ENCODE assay signal across 36 mouse cellular contexts in the genomic region with DNA sequence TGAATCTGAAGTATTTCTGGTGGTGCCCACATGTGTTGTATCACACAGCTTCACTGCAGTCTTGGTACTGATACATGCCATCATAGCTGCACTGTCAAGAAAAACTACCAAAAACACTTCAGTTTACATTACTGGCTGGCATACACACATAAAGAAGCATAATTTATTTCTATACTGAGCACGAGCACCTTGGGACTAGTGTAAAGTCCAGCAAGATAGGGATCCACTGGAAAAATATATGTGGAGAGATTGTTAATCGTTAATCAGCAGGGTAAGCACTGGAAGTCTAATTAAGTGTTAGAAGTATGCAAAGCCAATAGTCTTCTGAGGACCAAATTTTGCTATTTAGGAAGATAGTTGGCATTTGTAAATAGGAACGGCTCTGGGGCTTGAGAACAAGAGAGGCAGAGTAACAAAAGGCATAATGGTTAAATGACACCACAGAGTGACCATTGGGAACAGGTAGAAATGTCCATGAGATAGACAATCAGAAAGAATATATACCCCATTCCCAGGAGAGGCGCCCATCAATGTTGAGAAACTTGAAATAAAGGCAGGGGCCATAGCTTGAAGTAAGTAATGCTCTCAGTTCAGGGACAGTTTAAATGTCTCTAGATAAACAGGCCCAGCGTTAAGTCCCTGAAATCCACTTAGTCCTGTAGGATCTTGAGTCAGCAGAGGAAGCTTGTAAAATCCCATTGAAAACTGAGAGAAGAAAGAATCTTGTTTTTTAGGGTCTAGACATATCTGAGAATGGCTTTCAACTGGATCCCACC. TPM values are rescaled to one million over a fixed set of nuclear protein-coding genes. Genes with fewer than 3 reads are reported as not detected.
"Had no signal": no experiment of that assay in that cellular context is flagged by ENCODE, and none has a peak within 500 bp of the region (broad histone marks: within the 10 kb centered on the region; RNA-seq: fewer than 3 reads in every experiment).

No protein-coding gene starts in this region.

- H3K27ac ChIP-seq: embryonic facial prominence, embryonic 10.5 days; embryonic facial prominence, embryonic 12.5 days; embryonic facial prominence, embryonic 13.5 days; embryonic facial prominence, embryonic 15.5 days; forebrain, embryonic 10.5 days; forebrain, embryonic 12.5 days; forebrain, embryonic 13.5 days; forebrain, embryonic 15.5 days; gastrocnemius, adult 2 months had no signal

- H3K9me3 ChIP-seq: embryonic facial prominence, embryonic 10.5 days; embryonic facial prominence, embryonic 12.5 days; embryonic facial prominence, embryonic 13.5 days; embryonic facial prominence, embryonic 15.5 days; forebrain, embryonic 10.5 days; forebrain, embryonic 12.5 days; forebrain, embryonic 13.5 days; forebrain, embryonic 15.5 days had no signal

- H3K9ac ChIP-seq: embryonic facial prominence, embryonic 12.5 days; embryonic facial prominence, embryonic 13.5 days; embryonic facial prominence, embryonic 15.5 days; forebrain, embryonic 12.5 days; forebrain, embryonic 13.5 days; forebrain, embryonic 15.5 days; forebrain, postnatal 0 days had no signal

- H3K27me3 ChIP-seq: embryonic facial prominence, embryonic 12.5 days; embryonic facial prominence, embryonic 13.5 days; embryonic facial prominence, embryonic 15.5 days; forebrain, embryonic 12.5 days; forebrain, embryonic 13.5 days; forebrain, embryonic 15.5 days had no signal

- H3K4me2 ChIP-seq: embryonic facial prominence, embryonic 12.5 days; embryonic facial prominence, embryonic 13.5 days; embryonic facial prominence, embryonic 15.5 days; forebrain, embryonic 12.5 days; forebrain, embryonic 13.5 days; forebrain, embryonic 15.5 days had no signal

- H3K4me1 ChIP-seq: embryonic facial prominence, embryonic 10.5 days; embryonic facial prominence, embryonic 12.5 days; embryonic facial prominence, embryonic 13.5 days; embryonic facial prominence, embryonic 15.5 days; forebrain, embryonic 10.5 days; forebrain, embryonic 12.5 days; forebrain, embryonic 13.5 days; forebrain, embryonic 15.5 days had no signal

- H3K4me3 ChIP-seq: embryonic facial prominence, embryonic 10.5 days; embryonic facial prominence, embryonic 12.5 days; embryonic facial prominence, embryonic 13.5 days; embryonic facial prominence, embryonic 15.5 days; erythroblast, embryonic 14.5 days; forebrain, embryonic 10.5 days; forebrain, embryonic 12.5 days; forebrain, embryonic 13.5 days; forebrain, embryonic 15.5 days; gastrocnemius, adult 2 months had no signal

- DNase-seq: cerebellum, adult 18-20 months; cerebellum, adult 2 months; cerebellum, adult 8-10 months; cerebellum, adult 9-10 months; cerebellum, adult 9-11 months; cerebellum, postnatal 10 days; cerebellum, postnatal 14 days; cerebellum, postnatal 25 days; embryo, embryonic 11 days; forebrain, postnatal 0 days; gastrocnemius, adult 2 months; gastrocnemius, postnatal 10 days; gastrocnemius, postnatal 14 days; gastrocnemius, postnatal 25 days; gastrocnemius, postnatal 36 days; heart, adult 11 months; heart, adult 18-20 months had no signal

- H3K36me3 ChIP-seq: embryonic facial prominence, embryonic 10.5 days; embryonic facial prominence, embryonic 12.5 days; embryonic facial prominence, embryonic 13.5 days; embryonic facial prominence, embryonic 15.5 days; forebrain, embryonic 10.5 days; forebrain, embryonic 12.5 days; forebrain, embryonic 15.5 days had no signal

- ATAC-seq: forebrain, embryonic 13.5 days; forebrain, embryonic 14.5 days; forebrain, embryonic 15.5 days; forebrain, embryonic 16.5 days; forebrain, postnatal 0 days had no signal

RNA-seq across cellular contexts. Expression of gene Tmem45a2, which starts 35.2 kb away (rescaled TPM):
- total RNA-seq: common myeloid progenitor, adult 5-6 weeks; gastrocnemius, adult 18-20 months; gastrocnemius, adult 2 months; gastrocnemius, adult 8-10 months; gastrocnemius, postnatal 10 days; gastrocnemius, postnatal 14 days; gastrocnemius, postnatal 25 days; gastrocnemius, postnatal 36 days; gastrocnemius, postnatal 4 days; granulocyte monocyte progenitor cell, adult 5-6 weeks; heart, adult 18-20 months had no signal
- polyA plus RNA-seq: embryonic facial prominence, embryonic 10.5 days; embryonic facial prominence, embryonic 11.5 days; erythroblast, embryonic 14.5 days; forebrain, embryonic 10.5 days; forebrain, embryonic 11.5 days; forebrain, embryonic 12.5 days; forebrain, embryonic 13.5 days; forebrain, embryonic 14.5 days; forebrain, embryonic 15.5 days; forebrain, embryonic 16.5 days; forebrain, postnatal 0 days; gonadal fat pad, adult 2 months had no signal
